Comparison of ENCODE assay signal across 7 mouse cellular contexts in the genomic region with DNA sequence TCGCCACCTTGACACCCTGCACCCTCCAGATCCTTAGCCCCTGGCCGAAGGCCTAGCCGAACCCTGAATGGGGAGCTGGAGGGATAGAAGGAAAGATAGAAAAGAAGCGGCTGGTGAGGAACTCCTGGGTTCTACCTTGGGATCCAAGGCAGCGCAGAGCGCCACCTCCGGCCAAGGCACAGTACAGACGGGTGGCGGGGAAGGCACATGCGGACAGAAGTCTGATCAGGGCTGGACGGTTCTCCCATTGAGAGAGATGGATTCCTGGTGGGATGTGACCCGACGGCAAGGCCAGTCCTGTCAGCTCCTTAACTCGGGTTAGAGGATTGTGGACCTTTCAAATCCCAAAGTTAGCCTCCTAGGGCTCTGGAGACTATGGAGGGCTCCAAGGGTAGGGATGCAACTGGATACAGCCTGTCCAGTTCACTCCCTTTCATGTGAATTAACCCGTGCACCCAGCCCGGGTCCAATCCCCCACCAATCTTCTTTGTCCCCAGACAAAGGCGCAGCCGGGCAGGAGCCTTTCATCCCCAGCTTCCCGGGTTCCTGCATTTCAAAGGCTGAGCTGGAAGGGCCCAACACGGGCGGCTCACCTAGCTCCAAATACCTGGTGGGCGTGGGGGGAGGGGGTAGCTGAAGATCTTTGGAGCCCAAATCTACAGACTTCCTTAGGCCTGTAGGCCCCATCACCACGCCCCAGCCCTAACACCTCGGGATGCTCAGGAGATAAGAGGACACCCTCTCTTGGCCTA. TPM values are rescaled to one million over a fixed set of nuclear protein-coding genes. Genes with fewer than 3 reads are reported as not detected.
DNase-seq lines count a peak whose midpoint lies in the region; ATAC-seq lines count a peak whose summit lies in the region.

No protein-coding gene starts in this region.

- no peak for ATAC-seq in heart, embryonic 13.5 days (ENCODE audit: extremely low read depth, insufficient number of reproducible peaks, low FRiP score, low TSS enrichment)
- ATAC-seq in midbrain, embryonic 14.5 days (ENCODE audit: low FRiP score, low TSS enrichment) = no peak

- H3K4me2 ChIP-seq in heart, embryonic 13.5 days = peak overlapping the region; percentile 90
- peak overlapping the region; percentile 94 for H3K4me2 ChIP-seq in midbrain, embryonic 14.5 days (ENCODE audit: low read length)

- H3K27ac ChIP-seq in heart, embryonic 13.5 days (replicated peaks) = peak overlapping the region; percentile 99
- H3K27ac ChIP-seq in midbrain, embryonic 14.5 days (replicated peaks; ENCODE audit: low read depth, low read length) = peak overlapping the region; percentile 85; the same call in 1 of the 2 replicates

- H3K9me3 ChIP-seq in heart, embryonic 13.5 days = no peaks in the 10 kb centered on the region
- H3K9me3 ChIP-seq in midbrain, embryonic 14.5 days (ENCODE audit: control insufficient read depth, low read length) = no peaks in the 10 kb centered on the region

- peaks cover 4% of the 10 kb centered on the region; the same call in 1 of the 2 replicates for H3K36me3 ChIP-seq in heart, embryonic 13.5 days
- H3K36me3 ChIP-seq in midbrain, embryonic 14.5 days (ENCODE audit: control insufficient read depth, insufficient read depth, low read length) = no peaks in the 10 kb centered on the region

- WGBS in heart, embryonic 13.5 days = 10% methylated on average over 24 of the region's 24 CpGs
- 3% methylated on average over 24 of the region's 24 CpGs for WGBS in midbrain, embryonic 14.5 days

- peak overlapping the region; percentile 96 for H3K9ac ChIP-seq in heart, embryonic 13.5 days
- peak overlapping the region; percentile 75; the same call in 1 of the 2 replicates for H3K9ac ChIP-seq in midbrain, embryonic 14.5 days (replicated peaks; ENCODE audit: low read length)

- intact Hi-C loops in left cerebral cortex, postnatal 14 days (cut with DNase I) = loop anchor here (5.0 to 10.0 kb wide), 4 partner anchors 86 to 178 kb away; no protein-coding TSS in a partner anchor

- peaks cover 64% of the 10 kb centered on the region for H3K4me1 ChIP-seq in heart, embryonic 13.5 days
- H3K4me1 ChIP-seq in midbrain, embryonic 14.5 days (ENCODE audit: control insufficient read depth, insufficient read depth, low read length) = peaks cover 39% of the 10 kb centered on the region

- peaks cover 66% of the 10 kb centered on the region for H3K27me3 ChIP-seq in heart, embryonic 13.5 days (replicated peaks)
- H3K27me3 ChIP-seq in midbrain, embryonic 14.5 days (ENCODE audit: control insufficient read depth, insufficient read depth, low read length) = peaks cover 69% of the 10 kb centered on the region

- peak overlapping the region; percentile 83 for H3K4me3 ChIP-seq in heart, embryonic 13.5 days
- H3K4me3 ChIP-seq in midbrain, embryonic 14.5 days (replicated peaks; ENCODE audit: low read depth, low read length) = peak overlapping the region; percentile 58

- DNase-seq in urinary bladder, postnatal 36 days (ENCODE audit: low spot score in 2 of 2) = peak; percentile 21 to 34
- no peak for DNase-seq in urinary bladder, postnatal 10 days (ENCODE audit: low spot score)
- peak; percentile 57 to 62 for DNase-seq in cerebellum, postnatal 36 days
- peak; percentile 50 to 64 for DNase-seq in left cerebral cortex, postnatal 14 days (ENCODE audit: low spot score in 2 of 2)
- DNase-seq in midbrain, embryonic 14.5 days = peak; percentile 65
- no peak for DNase-seq in B cell, adult 2 months

RNA-seq across cellular contexts. Expression of gene Pdgfa, which starts 0.7 kb away (rescaled TPM):
- 39.8 and 42.1 TPM in 2 replicates for polyA plus RNA-seq in heart, embryonic 13.5 days (2015; fragmentation: Nextera tagmentation; extraction: Ambion mirVana)
- total RNA-seq in left cerebral cortex, postnatal 14 days (2021) = 10 to 100 TPM; 52.1 to 57.9 TPM
- polyA plus RNA-seq in midbrain, embryonic 14.5 days (2014; fragmentation: Nextera tagmentation; extraction: Ambion mirVana) = 16.2 and 24.6 TPM in 2 replicates

Comparison
In these comparisons a context has a peak if more than half of its experiments do, and no peak if none do; other contexts are left out.
1. DNase-seq: peak in urinary bladder, postnatal 36 days (2 of 2), cerebellum, postnatal 36 days (2 of 2), left cerebral cortex, postnatal 14 days (2 of 2) and midbrain, embryonic 14.5 days (single experiment); none in urinary bladder, postnatal 10 days (single experiment) and B cell, adult 2 months (0 of 2).